Mouse (Mus musculus) midbrain, embryonic 11.5 days (tissue): Measurements from ENCODE around the gene Ccdc33. TPM values are rescaled to one million over a fixed set of nuclear protein-coding genes. Genes with fewer than 3 reads are reported as not detected.
A peak's percentile ranks its signal among the peaks of the same experiment; 100 is the strongest.

Source experiments
- ATAC-seq: fragments of 200-750 bp; cut with Nextera tagmentation; 2 replicates; pipeline ENCODE4 v1.8.0; 2017; ENCODE audit warnings: moderate TSS enrichment, moderate library complexity; ENCODE audit not compliant: low FRiP score
- DNase-seq: peaks from one replicate; pipeline ENCODE4 v3.0.0; 2015; ENCODE audit warnings: low spot score; ENCODE audit errors: missing footprints
- H3K27ac ChIP-seq: fragments of 300-500 bp; sonication (generic); 2 replicates; pipeline ENCODE4 v1.5.1; 2014; ENCODE audit warnings: low read depth, low read length
- H3K27me3 ChIP-seq: fragments of 300-500 bp; sonication (generic); 2 replicates; pipeline ENCODE4 v1.6.1; 2014; ENCODE audit warnings: mild to moderate bottlenecking, low read length, moderate library complexity, mixed read lengths; ENCODE audit not compliant: control insufficient read depth, insufficient read depth
- H3K36me3 ChIP-seq: fragments of 300-500 bp; sonication (generic); 2 replicates; pipeline ENCODE4 v1.6.1; 2014; ENCODE audit warnings: mild to moderate bottlenecking, low read length, moderate library complexity, mixed read lengths; ENCODE audit not compliant: control insufficient read depth, insufficient read depth
- H3K4me1 ChIP-seq: fragments of 300-500 bp; sonication (generic); 2 replicates; pipeline ENCODE4 v1.6.1; 2014; ENCODE audit warnings: low read length; ENCODE audit not compliant: control insufficient read depth, insufficient read depth
- H3K4me2 ChIP-seq: fragments of 300-500 bp; sonication (generic); 2 replicates; pipeline ENCODE4 v1.6.1; 2014; ENCODE audit warnings: mild to moderate bottlenecking, moderate library complexity
- H3K4me3 ChIP-seq: fragments of 300-500 bp; sonication (generic); 2 replicates; pipeline ENCODE4 v1.5.1; 2014; ENCODE audit warnings: low read depth, low read length
- H3K9ac ChIP-seq: fragments of 300-500 bp; sonication (generic); 2 replicates; pipeline ENCODE4 v1.6.1; 2014; ENCODE audit warnings: low read length
- H3K9me3 ChIP-seq: fragments of 300-500 bp; sonication (generic); 2 replicates; pipeline ENCODE4 v1.6.1; 2016; ENCODE audit warnings: low read length; ENCODE audit not compliant: control insufficient read depth
- WGBS: fragments of 180-500 bp; shearing (Covaris S2); extraction: QIAGEN DNeasy Blood & Tissue Kit; methylation state at CpG from one replicate; pipeline ENCODE4 v1.1.7; 2014; 5-methylcytosine and 5-hydroxymethylcytosine counted together
- polyA plus RNA-seq: library from polyadenylated mRNA; unstranded; fragments of >200 nt; fragmentation: Nextera tagmentation; extraction: Ambion mirVana; gene quantifications from 2 replicates; pipeline ENCODE4 v1.2.1, GENCODE M21; 2014

The Ccdc33 gene
- polyA plus RNA-seq, 1 experiment from 2014 or later, result 0.90 TPM

- DNase-seq, result no peak
- H3K27ac ChIP-seq, result no peak overlapping the region
- WGBS, result 78% methylated on average over 4 of the region's 4 CpGs
These were observed 26.8 kb downstream of the Ccdc33 start for GRCm38 (mm10) chr9:58091623-58092425.

GRCm38 (mm10) chr9:58087277-58087998 is 31.2 kb downstream of the Ccdc33 start:
- H3K9me3 ChIP-seq, result no peaks in the 10 kb centered on the region
- no peak for ATAC-seq

More at GRCm38 (mm10) chr9:58091623-58092425, 26.8 kb downstream of the Ccdc33 start:
- ATAC-seq, result no peak
- Histone ChIP-seq H3K4me1 (peaks cover 6% of the 10 kb centered on the region), H3K36me3 (no peaks in the 10 kb centered on the region), H3K4me2 (no peak overlapping the region), H3K27me3 (no peaks in the 10 kb centered on the region; the same call in 1 of the 2 replicates), H3K4me3 (no peak overlapping the region), H3K9ac (no peak overlapping the region), H3K9me3 (no peaks in the 10 kb centered on the region)

DNA sequence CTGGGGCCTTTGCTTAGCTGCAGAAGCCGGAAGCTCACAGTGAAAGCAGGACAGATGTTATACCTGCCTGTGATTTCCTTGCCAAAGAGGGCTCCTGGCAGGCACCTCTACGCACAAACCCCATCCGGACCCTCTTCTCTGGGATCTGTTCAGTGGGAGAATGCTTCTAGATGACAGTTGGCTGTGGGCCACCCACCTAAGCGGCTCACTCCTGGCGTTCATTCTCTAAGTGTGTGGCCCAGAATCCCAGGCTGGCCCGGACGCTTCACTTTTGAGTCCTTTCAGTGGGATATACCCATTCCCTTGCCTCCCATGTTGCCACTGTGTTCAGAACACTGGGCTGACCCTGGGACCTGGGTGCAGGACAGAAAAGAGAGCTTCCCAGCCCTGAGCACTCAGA is 31.8 kb downstream of the Ccdc33 start:
- H3K4me1 ChIP-seq, result peaks cover 23% of the 10 kb centered on the region
- no peaks in the 10 kb centered on the region for H3K9me3 ChIP-seq
- H3K27me3 ChIP-seq, result no peaks in the 10 kb centered on the region; the same call in 1 of the 2 replicates
- no peak overlapping the region for H3K9ac ChIP-seq
- H3K4me3 ChIP-seq, result no peak overlapping the region
- H3K4me2 ChIP-seq, result no peak overlapping the region
- ATAC-seq (no peak), DNase-seq (no peak)
- H3K36me3 ChIP-seq, result no peaks in the 10 kb centered on the region
- no peak overlapping the region for H3K27ac ChIP-seq
- WGBS, result 58% methylated on average over 7 of the region's 7 CpGs

More at GRCm38 (mm10) chr9:58087277-58087998, 31.2 kb downstream of the Ccdc33 start:
- no peak overlapping the region for H3K4me2 ChIP-seq
- H3K36me3 ChIP-seq, result no peaks in the 10 kb centered on the region
- H3K4me3 ChIP-seq, result no peak overlapping the region
- 69% methylated on average over 7 of the region's 7 CpGs for WGBS
- no peak overlapping the region for H3K9ac ChIP-seq
- peaks cover 23% of the 10 kb centered on the region for H3K4me1 ChIP-seq
- H3K27ac ChIP-seq, result no peak overlapping the region
- H3K27me3 ChIP-seq, result no peaks in the 10 kb centered on the region; the same call in 1 of the 2 replicates
- no peak for DNase-seq

GRCm38 (mm10) chr9:58086203-58086602 is 32.4 kb downstream of the Ccdc33 start:
- WGBS, result 28% methylated on average over 9 of the region's 9 CpGs
- ATAC-seq (no peak), DNase-seq (no peak)
- Histone ChIP-seq H3K4me2 (no peak overlapping the region), H3K9ac (no peak overlapping the region), H3K27ac (no peak overlapping the region), H3K9me3 (no peaks in the 10 kb centered on the region), H3K27me3 (no peaks in the 10 kb centered on the region; the same call in 1 of the 2 replicates), H3K4me1 (peaks cover 23% of the 10 kb centered on the region), H3K36me3 (no peaks in the 10 kb centered on the region), H3K4me3 (no peak overlapping the region)

GRCm38 (mm10) chr9:58085074-58085473 is 33.5 kb downstream of the Ccdc33 start:
- no peak overlapping the region for H3K4me2 ChIP-seq
- H3K4me1 ChIP-seq, result peaks cover 23% of the 10 kb centered on the region
- ATAC-seq, result no peak
- no peak overlapping the region for H3K27ac ChIP-seq
- H3K27me3 ChIP-seq, result no peaks in the 10 kb centered on the region; the same call in 1 of the 2 replicates
- H3K4me3 ChIP-seq, result no peak overlapping the region
- H3K9ac ChIP-seq, result no peak overlapping the region
- 27% methylated on average over 2 of the region's 2 CpGs for WGBS
- no peak for DNase-seq
- no peaks in the 10 kb centered on the region for H3K9me3 ChIP-seq
- H3K36me3 ChIP-seq, result no peaks in the 10 kb centered on the region

DNA sequence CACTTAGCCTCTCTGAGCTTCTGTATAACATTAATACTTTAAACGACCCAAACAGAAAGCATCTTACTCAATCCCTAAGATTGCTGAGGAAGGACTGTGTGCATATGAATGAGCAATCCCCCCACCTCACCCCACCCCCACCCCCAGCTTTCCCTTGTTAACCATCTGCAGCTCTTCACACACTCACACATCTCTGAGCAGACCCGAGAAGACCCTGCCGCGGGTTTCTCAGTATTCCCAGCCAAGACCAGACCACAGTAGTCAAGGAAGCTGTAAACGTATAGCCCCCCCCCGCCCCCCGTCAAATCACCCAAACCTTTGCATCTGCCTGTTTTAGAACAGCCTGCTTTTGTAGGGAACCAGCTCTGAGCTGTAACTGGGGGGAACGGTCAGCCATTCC is 34.0 kb downstream of the Ccdc33 start:
- WGBS, result 26% methylated on average over 8 of the region's 8 CpGs
- Histone ChIP-seq H3K4me2 (no peak overlapping the region), H3K4me1 (peaks cover 23% of the 10 kb centered on the region), H3K27me3 (no peaks in the 10 kb centered on the region; the same call in 1 of the 2 replicates), H3K27ac (no peak overlapping the region), H3K9me3 (no peaks in the 10 kb centered on the region), H3K4me3 (no peak overlapping the region), H3K36me3 (no peaks in the 10 kb centered on the region), H3K9ac (no peak overlapping the region)
- DNase-seq, result no peak
- no peak for ATAC-seq

GRCm38 (mm10) chr9:58074561-58074960 is 44.1 kb downstream of the Ccdc33 start:
- H3K9ac ChIP-seq, result no peak overlapping the region
- H3K9me3 ChIP-seq, result no peaks in the 10 kb centered on the region
- H3K4me2 ChIP-seq, result no peak overlapping the region
- ATAC-seq, result peak; percentile 59; the same call in 1 of the 2 replicates
- no peak overlapping the region for H3K4me3 ChIP-seq
- DNase-seq, result peak; percentile 69
- H3K4me1 ChIP-seq, result peaks cover 3% of the 10 kb centered on the region
- 58% methylated on average over 3 of the region's 3 CpGs for WGBS
- no peaks in the 10 kb centered on the region for H3K27me3 ChIP-seq
- no peaks in the 10 kb centered on the region for H3K36me3 ChIP-seq
- H3K27ac ChIP-seq, result 0 out of 2 replicates have a peak overlapping the region, but pooled peaks have one; percentile 35

GRCm38 (mm10) chr9:58067546-58067945 is 51.1 kb downstream of the Ccdc33 start:
- H3K9me3 ChIP-seq, result no peaks in the 10 kb centered on the region
- no peak overlapping the region for H3K9ac ChIP-seq
- no peaks in the 10 kb centered on the region for H3K27me3 ChIP-seq
- no peak for ATAC-seq
- WGBS, result 85% methylated on average over 3 of the region's 3 CpGs
- no peak overlapping the region for H3K4me3 ChIP-seq
- H3K27ac ChIP-seq, result no peak overlapping the region
- peaks cover 14% of the 10 kb centered on the region for H3K4me1 ChIP-seq
- no peak overlapping the region for H3K4me2 ChIP-seq
- H3K36me3 ChIP-seq, result no peaks in the 10 kb centered on the region
- no peak for DNase-seq

DNA sequence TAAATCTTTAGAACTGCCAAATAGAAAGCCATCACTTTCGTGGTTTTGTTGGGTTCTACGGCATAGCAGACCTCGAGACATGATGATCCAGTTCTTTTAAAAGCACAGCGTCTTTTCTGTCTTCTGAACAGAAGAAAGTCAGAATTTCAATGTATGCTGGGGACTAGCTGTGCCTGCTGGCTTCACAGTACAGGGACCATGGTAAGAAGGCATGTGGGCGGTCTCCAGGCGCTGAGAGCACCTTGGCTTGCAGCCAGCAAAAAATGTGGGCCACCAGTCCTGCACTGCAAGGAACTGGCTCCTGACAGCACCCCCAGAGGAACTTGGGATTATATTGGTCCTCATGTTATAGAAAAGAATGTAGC is 51.9 kb downstream of the Ccdc33 start:
- H3K4me1 ChIP-seq, result peaks cover 13% of the 10 kb centered on the region
- ATAC-seq, result no peak
- 91% methylated on average over 6 of the region's 6 CpGs for WGBS
- H3K27ac ChIP-seq, result no peak overlapping the region
- no peak overlapping the region for H3K9ac ChIP-seq
- H3K4me3 ChIP-seq, result no peak overlapping the region
- H3K9me3 ChIP-seq, result no peaks in the 10 kb centered on the region
- H3K27me3 ChIP-seq, result no peaks in the 10 kb centered on the region
- DNase-seq, result peak; percentile 75
- H3K36me3 ChIP-seq, result no peaks in the 10 kb centered on the region
- no peak overlapping the region for H3K4me2 ChIP-seq
